Mouse (Mus musculus): ENCODE data around the gene Insm2. TPM values are rescaled to one million over a fixed set of nuclear protein-coding genes. Genes with fewer than 3 reads are reported as not detected.
"Not testable (repeated sequence)": the region's sequence is repeated elsewhere in the genome, so short reads cannot be mapped to it uniquely, and the experiment has no call there.

Insm2 gene
- polyA plus RNA-seq, 1 experiment from 2014 or later = not detected

GRCm38 (mm10) chr12:55569676-55570075 is 29.6 kb upstream of the Insm2 start:
- H3K9ac ChIP-seq = no peak overlapping the region
- no peak overlapping the region for H3K27ac ChIP-seq
- no peak overlapping the region for H3K4me2 ChIP-seq
- H3K4me1 ChIP-seq (replicated peaks) = no peaks in the 10 kb centered on the region
- H3K4me3 ChIP-seq (replicated peaks) = no peak overlapping the region
- DNase-seq = no peak
- 18% methylated on average over 6 of the region's 6 CpGs for WGBS (ENCODE audit: insufficient replicate concordance)
- no peaks in the 10 kb centered on the region; the same call in 1 of the 2 replicates for H3K27me3 ChIP-seq
- H3K36me3 ChIP-seq = no peaks in the 10 kb centered on the region
- ATAC-seq (ENCODE audit: low read depth) = no peak
- H3K9me3 ChIP-seq (replicated peaks) = no peaks in the 10 kb centered on the region

- ATAC-seq (ENCODE audit: low read depth) (no peak), DNase-seq (no peak)
- H3K4me1 ChIP-seq (replicated peaks) = no peaks in the 10 kb centered on the region
- no peaks in the 10 kb centered on the region for H3K36me3 ChIP-seq
- H3K4me2 ChIP-seq = no peak overlapping the region
- H3K4me3 ChIP-seq (replicated peaks) = no peak overlapping the region
- 65% methylated on average over 9 of the region's 9 CpGs for WGBS (ENCODE audit: insufficient replicate concordance)
- no peak overlapping the region for H3K9ac ChIP-seq
- H3K27ac ChIP-seq = no peak overlapping the region
- no peaks in the 10 kb centered on the region for H3K9me3 ChIP-seq (replicated peaks)
- H3K27me3 ChIP-seq = no peaks in the 10 kb centered on the region; the same call in 1 of the 2 replicates
Measured at GRCm38 (mm10) chr12:55570646-55571045, 28.6 kb upstream of the Insm2 start.

GRCm38 (mm10) chr12:55571181-55571580 is 28.0 kb upstream of the Insm2 start:
- Histone ChIP-seq H3K36me3 (no peaks in the 10 kb centered on the region), H3K4me2 (no peak overlapping the region), H3K27me3 (no peaks in the 10 kb centered on the region; the same call in 1 of the 2 replicates), H3K27ac (no peak overlapping the region), H3K4me3 (replicated peaks) (no peak overlapping the region), H3K9ac (no peak overlapping the region), H3K9me3 (replicated peaks) (no peaks in the 10 kb centered on the region), H3K4me1 (replicated peaks) (no peaks in the 10 kb centered on the region)
- ATAC-seq (ENCODE audit: low read depth) (no peak), DNase-seq (no peak)
- WGBS (ENCODE audit: insufficient replicate concordance) = 72% methylated on average over 11 of the region's 11 CpGs

GRCm38 (mm10) chr12:55571661-55572060 is 27.6 kb upstream of the Insm2 start:
- no peaks in the 10 kb centered on the region; the same call in 1 of the 2 replicates for H3K27me3 ChIP-seq
- H3K4me2 ChIP-seq = no peak overlapping the region
- H3K27ac ChIP-seq = no peak overlapping the region
- 71% methylated on average over 10 of the region's 10 CpGs for WGBS (ENCODE audit: insufficient replicate concordance)
- no peak for ATAC-seq (ENCODE audit: low read depth)
- no peak overlapping the region for H3K4me3 ChIP-seq (replicated peaks)
- no peaks in the 10 kb centered on the region for H3K9me3 ChIP-seq (replicated peaks)
- no peak overlapping the region for H3K9ac ChIP-seq
- no peak for DNase-seq
- H3K36me3 ChIP-seq = no peaks in the 10 kb centered on the region
- H3K4me1 ChIP-seq (replicated peaks) = no peaks in the 10 kb centered on the region

- Histone ChIP-seq H3K4me3 (replicated peaks) (no peak overlapping the region), H3K27me3 (no peaks in the 10 kb centered on the region; the same call in 1 of the 2 replicates), H3K9ac (no peak overlapping the region), H3K9me3 (replicated peaks) (no peaks in the 10 kb centered on the region), H3K4me2 (no peak overlapping the region), H3K27ac (no peak overlapping the region), H3K4me1 (replicated peaks) (no peaks in the 10 kb centered on the region), H3K36me3 (no peaks in the 10 kb centered on the region)
- DNase-seq (no peak), ATAC-seq (ENCODE audit: low read depth) (no peak)
Measured at GRCm38 (mm10) chr12:55573089-55573488, 26.1 kb upstream of the Insm2 start.

GRCm38 (mm10) chr12:55573794-55574193 is 25.4 kb upstream of the Insm2 start:
- no peak overlapping the region for H3K4me2 ChIP-seq
- no peak overlapping the region for H3K9ac ChIP-seq
- no peaks in the 10 kb centered on the region for H3K9me3 ChIP-seq (replicated peaks)
- H3K36me3 ChIP-seq = no peaks in the 10 kb centered on the region
- no peak overlapping the region for H3K27ac ChIP-seq
- ATAC-seq (ENCODE audit: low read depth) (no peak), DNase-seq (no peak)
- no peaks in the 10 kb centered on the region; the same call in 1 of the 2 replicates for H3K27me3 ChIP-seq
- H3K4me1 ChIP-seq (replicated peaks) = no peaks in the 10 kb centered on the region
- no peak overlapping the region for H3K4me3 ChIP-seq (replicated peaks)
- 9% methylated on average over 6 of the region's 6 CpGs for WGBS (ENCODE audit: insufficient replicate concordance)

GRCm38 (mm10) chr12:55586936-55587335 is 12.3 kb upstream of the Insm2 start:
- 45% methylated on average over 9 of the region's 9 CpGs for WGBS (ENCODE audit: insufficient replicate concordance)

GRCm38 (mm10) chr12:55598537-55598886 is 715 bp upstream of the Insm2 start:
- Histone ChIP-seq H3K27ac (no peak overlapping the region), H3K9ac (no peak overlapping the region), H3K9me3 (replicated peaks) (no peaks in the 10 kb centered on the region), H3K27me3 (peaks cover 65% of the 10 kb centered on the region), H3K4me3 (replicated peaks) (peak overlapping the region; percentile 55), H3K4me1 (replicated peaks) (peaks cover 23% of the 10 kb centered on the region), H3K4me2 (peak overlapping the region; percentile 72), H3K36me3 (no peaks in the 10 kb centered on the region)
- ATAC-seq (ENCODE audit: low read depth) = no peak
- WGBS (ENCODE audit: insufficient replicate concordance) = 11% methylated on average over 7 of the region's 7 CpGs
- DNase-seq = no peak

More at GRCm38 (mm10) chr12:55586936-55587335, 12.3 kb upstream of the Insm2 start:
- not testable (repeated sequence) for H3K4me1 ChIP-seq (replicated peaks); ATAC-seq (ENCODE audit: low read depth); H3K9ac ChIP-seq; H3K4me2 ChIP-seq; DNase-seq; H3K9me3 ChIP-seq (replicated peaks); H3K27me3 ChIP-seq; H3K4me3 ChIP-seq (replicated peaks); H3K36me3 ChIP-seq; H3K27ac ChIP-seq

- H3K36me3 ChIP-seq = no peaks in the 10 kb centered on the region
- ATAC-seq (ENCODE audit: low read depth) (peak; percentile 79), DNase-seq (peak; percentile 49)
- peaks cover 65% of the 10 kb centered on the region for H3K27me3 ChIP-seq
- no peak overlapping the region for H3K9ac ChIP-seq
- no peak overlapping the region for H3K27ac ChIP-seq
- H3K4me1 ChIP-seq (replicated peaks) = peaks cover 23% of the 10 kb centered on the region
- H3K4me2 ChIP-seq = peak overlapping the region; percentile 72
- under 1% methylated on average over 102 of the region's 109 CpGs for WGBS (ENCODE audit: insufficient replicate concordance)
- no peaks in the 10 kb centered on the region for H3K9me3 ChIP-seq (replicated peaks)
- H3K4me3 ChIP-seq (replicated peaks) = peak overlapping the region; percentile 55
Measured at GRCm38 (mm10) chr12:55599639-55600502, 644 bp downstream of the Insm2 start.

- WGBS (ENCODE audit: insufficient replicate concordance) = 8% methylated on average over 37 of the region's 42 CpGs
- Histone ChIP-seq H3K9me3 (replicated peaks) (no peaks in the 10 kb centered on the region), H3K4me3 (replicated peaks) (peak overlapping the region; percentile 55), H3K27me3 (peaks cover 65% of the 10 kb centered on the region), H3K4me1 (replicated peaks) (peaks cover 23% of the 10 kb centered on the region), H3K27ac (no peak overlapping the region), H3K4me2 (peak overlapping the region; percentile 72), H3K36me3 (no peaks in the 10 kb centered on the region), H3K9ac (no peak overlapping the region)
- DNase-seq (no peak), ATAC-seq (ENCODE audit: low read depth) (peak; percentile 45)
Measured at GRCm38 (mm10) chr12:55600503-55600994, 1.3 kb downstream of the Insm2 start.

- no peak overlapping the region for H3K4me2 ChIP-seq
- H3K4me3 ChIP-seq (replicated peaks) = no peak overlapping the region
- DNase-seq = no peak
- no peaks in the 10 kb centered on the region for H3K9me3 ChIP-seq (replicated peaks)
- ATAC-seq (ENCODE audit: low read depth) = no peak
- peaks cover 27% of the 10 kb centered on the region for H3K27me3 ChIP-seq
- H3K4me1 ChIP-seq (replicated peaks) = peaks cover 14% of the 10 kb centered on the region
- H3K9ac ChIP-seq = no peak overlapping the region
- no peak overlapping the region for H3K27ac ChIP-seq
- H3K36me3 ChIP-seq = no peaks in the 10 kb centered on the region
- 26% methylated on average over 3 of the region's 3 CpGs for WGBS (ENCODE audit: insufficient replicate concordance)
Measured at GRCm38 (mm10) chr12:55604411-55604810, 5.2 kb downstream of the Insm2 start.

- Histone ChIP-seq H3K4me2 (no peak overlapping the region), H3K36me3 (no peaks in the 10 kb centered on the region), H3K27me3 (no peaks in the 10 kb centered on the region), H3K9me3 (replicated peaks) (no peaks in the 10 kb centered on the region), H3K9ac (no peak overlapping the region), H3K4me3 (replicated peaks) (no peak overlapping the region), H3K4me1 (replicated peaks) (peaks cover 6% of the 10 kb centered on the region; the same call in 1 of the 2 replicates), H3K27ac (no peak overlapping the region)
- WGBS (ENCODE audit: insufficient replicate concordance) = 63% methylated on average over 4 of the region's 4 CpGs
- ATAC-seq (ENCODE audit: low read depth) (no peak), DNase-seq (no peak)
Measured at GRCm38 (mm10) chr12:55607902-55608301, 8.7 kb downstream of the Insm2 start.

Measured in liver, embryonic 13.5 days (tissue).